ENCODE assay signal across 8 mouse cellular contexts in genomic region chr5:41556700-41557309, GRCm38 (mm10).
DNase-seq lines count a peak whose midpoint lies in the region; ATAC-seq and TF ChIP-seq lines count a peak whose summit lies in the region.

No protein-coding gene starts in this region.

- no peaks in the 10 kb centered on the region for H3K36me3 ChIP-seq in lung, embryonic 16.5 days (ENCODE audit: control insufficient read depth, insufficient read depth, low read length)
- H3K36me3 ChIP-seq in limb, embryonic 12.5 days = no peaks in the 10 kb centered on the region
- H3K36me3 ChIP-seq in stomach, embryonic 15.5 days = no peaks in the 10 kb centered on the region

- peak overlapping the region; percentile 57 for H3K4me2 ChIP-seq in lung, embryonic 16.5 days (ENCODE audit: low read depth, low read length)
- H3K4me2 ChIP-seq in limb, embryonic 12.5 days = peak overlapping the region; percentile 48
- peak overlapping the region; percentile 56 for H3K4me2 ChIP-seq in stomach, embryonic 15.5 days

- TF ChIP-seq CTCF in lung, adult 2 months (IDR thresholded peaks at IDR 0.05; ENCODE audit: insufficient read depth, low read length) = no peak

- 0 out of 2 replicates have a peak overlapping the region, but pooled peaks have one; percentile 20 for H3K9ac ChIP-seq in lung, embryonic 16.5 days (ENCODE audit: low read length)
- 0 out of 2 replicates have a peak overlapping the region, but pooled peaks have one; percentile 23 for H3K9ac ChIP-seq in limb, embryonic 12.5 days (replicated peaks)
- no peak overlapping the region for H3K9ac ChIP-seq in stomach, embryonic 15.5 days

- H3K27ac ChIP-seq in lung, embryonic 16.5 days (ENCODE audit: low read length) = no peak overlapping the region
- H3K27ac ChIP-seq in limb, embryonic 12.5 days = no peak overlapping the region
- peak overlapping the region; percentile 35; the same call in 1 of the 2 replicates for H3K27ac ChIP-seq in stomach, embryonic 15.5 days

- no peaks in the 10 kb centered on the region for H3K9me3 ChIP-seq in lung, embryonic 16.5 days (ENCODE audit: control insufficient read depth, low read length)
- no peaks in the 10 kb centered on the region for H3K9me3 ChIP-seq in limb, embryonic 12.5 days
- no peaks in the 10 kb centered on the region for H3K9me3 ChIP-seq in stomach, embryonic 15.5 days

- H3K4me3 ChIP-seq in lung, embryonic 16.5 days (ENCODE audit: low read length) = peak overlapping the region; percentile 32
- peak overlapping the region; percentile 17; the same call in 1 of the 2 replicates for H3K4me3 ChIP-seq in limb, embryonic 12.5 days (replicated peaks)
- H3K4me3 ChIP-seq in stomach, embryonic 15.5 days (replicated peaks) = peak overlapping the region; percentile 29
- no peak overlapping the region for H3K4me3 ChIP-seq in lung, adult 2 months (replicated peaks; ENCODE audit: extremely low read depth, low read depth, low read length)

- ATAC-seq in lung, embryonic 16.5 days (ENCODE audit: low read depth) = 0 out of 2 replicates have a peak, but pooled peaks have one; percentile 38
- ATAC-seq in limb, embryonic 12.5 days (ENCODE audit: insufficient number of reproducible peaks, insufficient read depth, low FRiP score, low TSS enrichment, low read depth) = no peak
- peak; percentile 39; the same call in 1 of the 2 replicates for ATAC-seq in stomach, embryonic 15.5 days (ENCODE audit: insufficient read depth, low FRiP score, low read depth)
- no peak for ATAC-seq in CD4-positive, CD25-positive, alpha-beta regulatory T cell, adult 4 months

- WGBS in lung, embryonic 16.5 days = 18% methylated on average over 24 of the region's 24 CpGs
- WGBS in limb, embryonic 12.5 days = 49% methylated on average over 24 of the region's 24 CpGs
- WGBS in stomach, embryonic 15.5 days = 19% methylated on average over 24 of the region's 24 CpGs
- WGBS in lung, adult 2 months = 22% methylated on average over 24 of the region's 24 CpGs

- H3K27me3 ChIP-seq in lung, embryonic 16.5 days (ENCODE audit: control insufficient read depth, insufficient read depth, low read depth, low read length) = no peaks in the 10 kb centered on the region
- no peaks in the 10 kb centered on the region for H3K27me3 ChIP-seq in limb, embryonic 12.5 days
- no peaks in the 10 kb centered on the region for H3K27me3 ChIP-seq in stomach, embryonic 15.5 days (replicated peaks)

- DNase-seq in embryo, embryonic 11 days = peak; percentile 24
- no peak for DNase-seq in embryo, embryonic 10 days (ENCODE audit: low spot score)
- no peak for DNase-seq in lung, postnatal 14 days
- no peak for DNase-seq in lung, adult 2 months

- TF ChIP-seq POLR2A in lung, adult 2 months (IDR thresholded peaks at IDR 0.05; ENCODE audit: borderline replicate concordance, extremely low read depth, low read depth, low read length) = no peak

- peaks cover 3% of the 10 kb centered on the region; the same call in 1 of the 2 replicates for H3K4me1 ChIP-seq in lung, embryonic 16.5 days (replicated peaks; ENCODE audit: control insufficient read depth, insufficient read depth, low read length)
- no peaks in the 10 kb centered on the region; the same call in 1 of the 2 replicates for H3K4me1 ChIP-seq in limb, embryonic 12.5 days (replicated peaks)
- H3K4me1 ChIP-seq in stomach, embryonic 15.5 days = no peaks in the 10 kb centered on the region
- no peaks in the 10 kb centered on the region for H3K4me1 ChIP-seq in lung, adult 2 months (ENCODE audit: control insufficient read depth, insufficient read depth, low read length)

Comparison
In these comparisons a context has a peak if more than half of its experiments do, and no peak if none do; other contexts are left out.
1. ATAC-seq: peak in lung, embryonic 16.5 days (single experiment) and stomach, embryonic 15.5 days (single experiment); none in limb, embryonic 12.5 days (single experiment) and CD4-positive, CD25-positive, alpha-beta regulatory T cell, adult 4 months (single experiment).
2. Peak in every context shown above with its lines, with median percentiles within 50 percentile points of each other: H3K4me2 ChIP-seq.